Mouse (Mus musculus) right cerebral cortex, postnatal 25 days (tissue): ENCODE measurements around the gene Klhl2.

Source experiments
- DNase-seq: peaks from one replicate; pipeline ENCODE4 v3.0.0; 2022

Gene Klhl2

DNA sequence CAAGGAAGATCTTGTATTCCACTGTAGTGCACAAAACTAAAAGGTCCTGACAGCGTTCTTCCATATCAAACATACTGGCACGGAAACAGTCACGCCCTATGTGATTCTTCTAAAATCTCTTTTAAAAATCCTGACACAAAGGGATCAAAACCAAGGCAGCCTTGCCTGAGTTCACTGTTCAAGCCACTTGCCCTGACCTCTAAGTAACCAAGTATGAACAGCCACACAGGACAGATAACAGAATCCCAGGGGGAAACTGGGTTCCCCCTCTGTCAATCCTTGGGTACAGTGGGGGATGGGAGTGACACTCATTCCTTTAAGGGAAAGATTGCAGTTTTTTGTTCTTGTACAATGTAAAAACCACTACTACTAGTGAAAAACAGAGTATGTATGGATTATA is 19.9 kb downstream of the Klhl2 start:
- no peak for DNase-seq

DNA sequence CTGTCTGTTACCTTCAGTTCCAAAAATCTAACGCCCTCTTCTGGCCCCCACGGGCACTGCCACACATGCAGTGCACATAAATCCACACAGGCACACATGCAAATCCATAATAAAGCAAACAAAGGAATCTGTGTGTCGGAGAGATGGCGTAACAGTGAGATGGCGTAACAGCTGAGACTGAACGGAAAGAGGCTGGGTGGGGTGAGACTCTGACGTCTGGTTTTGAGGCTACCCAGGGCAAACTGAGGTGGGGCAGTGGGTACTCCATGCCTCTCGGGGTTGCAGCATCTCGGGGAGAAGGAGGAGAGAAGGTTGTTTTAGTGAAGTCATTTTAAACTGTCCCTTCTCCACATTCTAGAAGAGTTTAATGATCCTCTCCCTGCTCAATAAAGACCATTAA is 20.4 kb downstream of the Klhl2 start:
- no peak for DNase-seq

DNA sequence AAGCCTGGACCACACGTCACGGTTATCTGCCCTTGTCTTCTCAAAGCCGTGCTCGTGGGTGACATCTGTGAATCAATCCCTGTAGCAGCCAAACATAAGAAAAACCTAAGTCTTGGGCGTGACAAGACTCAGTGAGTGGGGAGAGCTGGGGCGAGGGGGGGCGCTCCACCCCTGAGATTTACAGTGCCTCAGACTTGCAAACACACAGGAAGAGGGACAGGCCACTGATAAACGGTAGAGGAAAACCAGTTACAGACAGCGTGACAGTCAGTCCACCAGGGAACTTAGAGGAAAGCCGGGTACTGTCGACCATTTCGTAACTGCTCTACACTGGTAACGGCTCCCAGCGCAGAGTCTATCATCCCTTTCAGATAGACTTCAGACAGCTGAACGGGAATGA is 21.4 kb downstream of the Klhl2 start:
- DNase-seq: no peak

DNA sequence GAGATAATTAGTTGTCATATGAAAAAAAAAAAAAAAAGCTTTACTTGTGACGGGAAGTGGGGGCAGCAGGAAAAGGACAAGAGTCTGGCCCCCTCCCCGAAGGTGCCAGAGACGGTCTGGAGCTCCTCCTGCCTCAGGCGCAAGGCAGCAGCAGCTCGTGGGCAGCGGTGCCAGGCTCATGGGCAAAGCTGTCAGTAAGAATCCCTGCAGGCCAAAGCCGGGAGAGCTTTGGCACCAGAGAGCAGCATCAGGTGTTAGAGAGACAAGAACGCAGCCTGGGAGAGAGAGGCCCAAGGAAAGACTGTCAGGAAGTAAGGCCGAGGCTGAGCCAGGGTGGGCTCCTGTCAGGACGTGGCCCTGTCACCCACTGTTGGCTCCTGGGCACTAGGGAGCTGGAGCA is 22.5 kb downstream of the Klhl2 start:
- DNase-seq: no peak

DNA sequence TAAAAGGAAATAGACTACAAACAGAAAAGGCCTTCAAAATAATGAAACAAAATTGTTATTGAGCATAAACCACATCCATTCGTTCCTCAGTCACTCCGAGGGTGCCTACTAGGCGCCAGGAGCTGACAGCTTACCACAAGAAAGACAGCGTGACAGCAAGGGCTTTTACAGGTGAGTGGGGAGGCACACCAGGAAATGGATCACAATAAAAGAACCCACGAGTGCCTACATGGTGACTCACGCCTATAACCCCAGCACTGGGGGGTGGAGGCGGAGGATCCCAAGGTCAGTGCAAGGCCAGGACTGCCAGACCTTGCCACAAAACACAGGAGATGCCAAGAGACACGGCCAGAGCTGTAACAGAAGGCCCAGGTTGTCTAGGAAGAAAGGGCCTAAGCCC is 23.4 kb downstream of the Klhl2 start:
- no peak for DNase-seq

DNA sequence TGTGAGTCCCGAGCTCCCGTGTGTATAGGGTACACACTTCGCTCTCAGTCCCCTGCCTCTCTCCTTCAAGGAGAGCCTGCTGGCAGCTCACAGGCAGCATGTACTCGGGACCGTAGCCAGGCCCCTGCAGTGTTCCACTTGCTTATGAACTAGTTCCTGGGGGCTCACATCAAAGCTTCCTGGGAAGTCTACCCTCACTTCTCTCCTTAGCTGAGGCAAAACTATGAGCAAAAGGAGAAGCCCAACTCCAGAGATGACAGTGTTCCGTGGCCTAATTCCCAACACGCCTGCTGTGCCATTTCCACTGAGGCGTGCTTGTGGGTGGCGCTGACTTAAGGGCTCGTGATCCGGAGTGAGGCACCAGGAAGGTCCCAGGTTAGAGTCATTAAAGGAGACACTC is 25.9 kb downstream of the Klhl2 start:
- no peak for DNase-seq

DNA sequence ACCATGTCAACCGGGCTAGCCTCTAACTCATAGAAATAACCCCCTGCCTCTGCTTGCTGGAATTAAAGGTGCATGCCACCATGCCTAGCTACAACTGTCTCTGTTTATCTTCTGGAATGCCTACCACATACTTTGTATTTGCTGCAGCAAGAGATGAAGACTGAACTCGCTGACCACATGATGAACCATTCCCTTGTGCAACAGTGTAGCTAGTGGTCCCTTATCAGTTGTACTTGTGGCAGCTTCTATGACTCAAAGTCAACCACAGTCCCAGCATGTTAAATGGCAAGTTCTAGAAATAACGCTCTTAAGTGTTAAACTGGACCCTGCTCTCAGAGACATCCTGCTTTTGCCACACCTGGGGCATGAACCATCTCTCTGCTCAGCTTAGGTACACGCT is 28.9 kb downstream of the Klhl2 start:
- no peak for DNase-seq

DNA sequence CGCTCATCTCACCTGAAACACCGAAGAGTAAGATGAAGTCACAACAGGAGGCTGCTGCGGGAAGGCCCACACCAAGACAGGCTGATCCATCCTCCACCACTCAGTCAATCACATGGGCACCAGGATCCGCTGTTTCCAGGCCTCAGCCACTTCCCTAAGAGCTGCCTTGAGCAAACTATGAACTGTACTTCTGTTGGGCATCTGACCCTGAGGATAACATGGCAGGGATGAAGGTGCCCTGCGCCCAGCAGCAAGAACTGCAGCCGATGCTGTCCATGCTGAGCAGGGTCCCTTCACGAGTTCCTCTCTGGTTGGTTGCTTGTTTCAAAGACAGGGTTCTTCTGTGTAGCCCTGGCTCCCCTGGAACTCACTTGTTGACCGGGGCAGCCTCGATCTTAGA is 38.0 kb downstream of the Klhl2 start:
- no peak for DNase-seq

DNA sequence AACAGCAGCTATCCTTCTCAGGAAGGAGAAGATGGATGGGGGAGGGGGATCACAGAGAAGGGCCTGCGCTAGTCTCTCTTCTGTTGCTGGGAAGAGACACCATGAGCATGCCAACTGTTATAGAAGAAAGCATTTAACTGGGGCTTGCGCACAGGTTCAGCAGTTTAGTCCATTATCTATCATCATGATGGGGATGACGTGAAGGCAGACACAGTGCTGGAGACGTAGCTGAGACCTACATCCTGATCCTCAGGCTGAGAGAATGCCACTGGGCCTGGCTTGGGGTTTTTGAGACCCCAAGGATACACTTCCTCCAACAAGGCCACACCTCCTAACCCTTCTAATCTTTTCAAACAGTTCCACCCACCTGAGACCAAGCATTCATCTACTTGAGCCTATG is 38.7 kb downstream of the Klhl2 start:
- no peak for DNase-seq

DNA sequence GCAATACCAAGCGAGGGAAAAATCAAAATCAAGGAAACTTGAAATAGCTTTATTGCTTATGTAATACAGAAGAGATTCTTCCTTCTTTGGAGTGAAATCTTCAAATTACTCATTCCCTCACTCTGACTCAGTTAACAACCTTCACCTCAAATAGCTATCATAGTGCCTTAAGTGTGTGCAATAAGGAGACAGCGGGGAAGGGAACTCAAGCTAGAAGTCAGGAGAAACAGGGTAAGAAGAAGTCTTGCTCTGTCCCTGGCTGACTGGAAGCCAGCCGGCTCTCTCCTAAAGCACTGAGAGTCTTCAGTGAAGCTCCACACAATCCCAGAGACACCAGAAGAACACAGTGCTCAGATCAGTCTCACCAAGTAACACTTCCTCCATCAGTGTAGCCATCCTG is 43.3 kb downstream of the Klhl2 start:
- DNase-seq: no peak

DNA sequence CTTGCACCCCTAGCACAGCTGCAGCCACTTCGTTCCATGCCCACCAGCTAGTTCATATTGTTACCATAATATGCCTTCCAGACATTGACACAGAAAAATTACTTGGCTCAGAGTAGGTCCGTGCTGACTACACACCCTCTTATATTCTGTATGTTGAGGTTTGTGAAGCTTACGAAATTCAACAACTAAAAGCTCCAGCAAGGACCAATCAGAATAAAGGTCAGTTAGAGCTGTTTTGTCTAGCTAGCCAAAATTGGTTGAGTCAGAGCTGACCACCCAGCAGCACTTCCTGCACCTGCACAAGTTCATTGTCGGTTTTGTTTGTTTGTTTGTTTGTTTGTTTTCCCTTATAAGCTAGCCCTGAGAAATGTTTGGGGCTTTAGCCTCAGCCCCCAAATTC is 44.8 kb downstream of the Klhl2 start:
- DNase-seq: no peak

DNA sequence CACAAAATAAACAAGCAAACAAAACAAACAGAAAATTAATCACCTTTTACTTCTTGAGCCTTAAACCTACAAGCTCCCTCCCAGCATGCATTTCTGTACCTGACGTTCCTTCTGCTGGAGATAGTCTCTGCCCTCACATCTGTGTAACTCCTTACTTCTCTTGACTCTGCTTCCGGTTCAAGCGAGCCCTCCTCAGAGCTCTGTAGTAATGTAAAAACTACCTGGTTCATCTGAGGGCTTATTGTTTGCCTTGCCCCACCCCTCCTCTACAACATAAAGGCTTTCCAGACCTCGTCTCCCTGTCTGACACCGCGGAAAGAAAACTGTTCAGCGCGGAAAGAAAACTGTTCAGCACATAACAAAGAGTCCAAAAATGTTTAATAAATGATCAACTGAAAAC is 50.5 kb downstream of the Klhl2 start:
- no peak for DNase-seq

DNA sequence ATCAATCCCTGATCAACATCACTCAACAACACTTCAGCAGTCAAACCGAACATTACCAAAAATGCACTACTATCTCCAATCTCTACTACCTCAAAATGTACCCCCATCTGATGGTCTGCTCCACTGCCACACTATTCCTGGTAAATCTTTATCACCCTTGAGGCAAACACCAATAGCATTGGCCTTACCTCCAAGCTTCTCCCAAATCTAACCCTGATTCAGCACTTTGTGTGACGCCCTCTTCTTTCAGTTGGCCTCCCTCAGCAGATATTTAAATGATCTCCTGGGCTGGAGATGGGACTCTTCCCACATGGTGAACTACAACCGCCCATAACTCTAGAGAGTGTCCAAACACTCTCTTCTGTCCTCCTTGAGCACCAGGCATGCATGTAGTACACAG is 51.3 kb downstream of the Klhl2 start:
- no peak for DNase-seq

DNA sequence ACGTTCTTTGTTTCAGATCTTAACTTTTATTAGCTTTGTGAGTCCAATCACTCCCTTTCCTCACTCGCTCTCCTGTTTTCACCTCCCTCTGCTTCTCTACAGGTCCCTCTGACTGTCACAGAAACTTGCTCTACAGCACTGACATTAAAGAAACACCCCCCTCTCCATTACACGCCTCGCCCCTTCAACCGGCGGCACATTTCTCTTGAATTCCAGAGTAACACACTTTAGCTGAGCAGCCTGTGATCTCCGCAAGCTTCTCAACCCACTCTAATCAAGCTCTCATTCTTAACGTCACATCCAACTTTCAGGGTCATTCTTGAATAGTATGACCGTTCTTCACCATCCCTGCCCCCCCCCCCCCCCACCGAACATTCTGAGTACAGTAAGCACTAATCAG is 52.1 kb downstream of the Klhl2 start:
- DNase-seq: no peak

DNA sequence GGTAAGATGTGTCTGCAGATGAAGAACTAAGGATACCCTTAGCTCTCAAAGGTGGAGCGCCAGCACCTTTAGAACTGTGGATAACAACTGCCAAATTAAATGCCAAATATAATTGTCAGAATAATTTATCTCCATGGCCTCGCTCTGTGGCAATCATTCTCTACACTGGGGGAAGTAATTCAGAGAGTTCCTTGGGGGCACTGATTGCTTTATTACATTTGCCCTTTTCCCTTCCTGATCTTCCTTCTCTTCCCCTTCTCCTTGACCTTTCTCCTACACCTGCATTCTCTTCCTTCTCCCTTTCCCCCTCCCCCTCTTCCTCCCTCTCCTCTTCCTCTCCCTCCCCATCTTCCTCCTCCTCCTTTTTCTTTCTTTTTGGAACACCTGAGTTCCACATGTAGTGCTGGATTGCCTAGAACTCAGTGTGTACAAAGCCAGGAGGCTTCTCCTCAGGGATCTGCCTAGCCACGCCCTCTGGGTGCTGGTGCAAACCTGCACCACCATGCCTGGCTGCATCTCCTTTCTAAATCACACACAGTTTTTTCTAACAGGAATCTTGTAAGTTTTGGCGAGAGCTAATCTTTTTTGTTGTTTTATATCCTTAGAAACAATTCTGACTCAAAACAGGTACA is 58.5 kb downstream of the Klhl2 start:
- no peak for DNase-seq

DNA sequence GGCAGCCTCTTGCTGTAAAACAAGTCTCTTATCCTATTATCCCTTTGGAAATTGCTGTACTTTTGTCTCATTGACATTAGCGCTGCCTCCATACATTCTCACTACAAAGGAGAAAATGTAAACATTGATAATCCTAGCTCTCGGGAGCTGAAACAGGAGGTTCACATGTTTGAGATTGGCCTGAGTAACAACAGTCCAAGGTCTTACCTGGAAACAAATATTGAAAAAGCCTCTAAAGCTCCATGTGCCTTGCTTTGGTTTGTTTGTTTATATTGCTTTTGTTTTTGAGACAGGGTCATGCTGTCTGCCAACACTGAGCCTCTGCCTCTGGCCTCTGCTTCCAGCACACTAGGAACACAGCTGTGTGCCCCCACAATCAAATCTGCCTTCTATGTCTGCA is 59.4 kb downstream of the Klhl2 start:
- no peak for DNase-seq

DNA sequence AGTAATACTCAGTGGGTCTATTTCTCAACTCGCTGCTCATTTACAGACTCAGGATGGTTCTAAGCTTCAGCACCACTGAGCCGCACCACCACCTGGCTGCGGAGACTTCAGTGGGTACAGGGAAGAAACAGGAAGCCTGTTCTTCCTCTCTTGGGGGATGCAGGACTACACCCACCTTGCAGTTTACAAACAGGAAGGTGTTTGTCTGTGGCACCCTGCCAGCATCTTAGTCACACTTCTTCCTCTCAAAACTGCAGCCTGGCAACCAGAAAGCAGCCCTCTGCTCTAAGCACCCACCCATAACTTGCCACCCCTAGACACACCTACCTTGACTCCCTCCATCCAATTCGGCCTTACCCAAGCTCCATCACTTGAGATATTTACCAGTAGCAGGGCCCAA is 61.1 kb downstream of the Klhl2 start:
- DNase-seq: no peak

DNA sequence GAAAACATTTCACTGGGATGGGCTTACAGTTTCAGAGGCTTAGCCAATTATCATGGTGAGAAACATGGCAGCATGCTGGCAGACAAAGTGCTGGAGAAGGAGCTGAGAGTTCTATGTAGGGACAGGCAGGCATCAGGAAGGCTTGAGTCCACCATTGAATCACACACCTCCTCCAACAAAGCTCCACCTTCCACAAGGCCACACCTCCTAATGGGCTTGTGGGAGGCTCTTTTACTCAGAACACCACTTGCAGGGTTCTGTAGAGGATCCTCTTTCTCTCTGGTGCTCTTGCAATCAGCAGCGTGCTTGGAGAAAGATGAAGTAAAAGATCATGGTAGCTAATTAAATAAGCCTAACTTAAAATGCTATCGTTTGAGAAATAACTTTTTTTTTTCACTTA is 63.0 kb downstream of the Klhl2 start:
- DNase-seq: no peak

DNA sequence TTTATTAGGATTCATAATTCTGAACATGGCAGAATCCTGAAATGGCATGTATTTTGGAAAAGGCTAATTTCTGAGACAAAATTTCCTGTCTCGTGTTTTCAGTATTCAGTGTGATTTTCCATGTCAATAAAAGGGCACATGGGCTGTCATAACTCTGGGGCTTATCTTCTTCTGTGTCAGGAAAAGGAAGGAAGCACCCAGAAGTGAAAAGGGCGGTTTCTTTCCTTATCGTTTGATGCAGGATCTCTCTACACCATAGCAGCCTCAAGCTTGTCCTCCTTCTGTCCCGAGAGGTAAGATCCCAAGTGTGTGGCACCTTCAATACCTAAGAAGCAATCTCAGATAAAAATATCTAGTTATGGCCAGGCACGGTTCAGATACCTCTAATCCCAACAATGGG is 65.6 kb downstream of the Klhl2 start:
- no peak for DNase-seq

DNA sequence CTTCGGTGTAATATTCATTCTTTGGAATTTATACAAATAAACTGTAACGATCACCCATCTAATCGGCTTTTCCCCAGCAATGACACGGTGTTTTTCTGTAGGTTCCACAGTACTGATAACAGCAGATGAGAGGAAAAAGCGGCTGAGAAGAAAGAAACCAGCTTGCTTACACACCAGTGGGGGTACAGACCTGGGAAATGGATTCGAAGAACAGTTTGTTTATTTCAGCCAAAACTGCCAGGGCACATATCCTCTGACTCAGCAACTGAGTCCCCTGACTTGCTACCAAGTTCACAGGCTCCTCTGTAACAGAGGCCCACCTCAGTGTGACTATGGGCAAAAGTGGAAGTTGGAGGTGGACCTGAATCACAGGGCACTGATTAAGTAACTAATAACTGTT is 67.9 kb downstream of the Klhl2 start:
- DNase-seq: no peak

DNA sequence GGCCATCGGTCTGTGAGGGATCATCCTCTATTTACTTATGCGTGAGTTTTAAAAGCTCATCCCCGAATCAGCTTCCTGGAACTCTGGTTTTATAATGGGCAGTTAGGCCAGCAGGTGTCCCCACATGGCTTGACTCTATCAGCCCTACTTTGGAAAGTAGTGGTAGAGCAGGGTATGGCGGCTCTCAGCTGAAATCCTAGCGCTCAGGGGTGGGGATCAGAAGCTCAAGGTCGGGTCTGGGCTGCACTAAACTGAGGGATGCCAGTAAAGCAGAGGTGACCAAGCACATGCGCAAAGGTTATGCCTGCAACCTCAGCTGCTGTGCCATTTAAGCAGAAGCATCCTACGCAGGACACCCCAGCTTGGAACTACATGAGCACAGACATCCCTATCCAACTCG is 71.9 kb downstream of the Klhl2 start:
- DNase-seq: no peak

DNA sequence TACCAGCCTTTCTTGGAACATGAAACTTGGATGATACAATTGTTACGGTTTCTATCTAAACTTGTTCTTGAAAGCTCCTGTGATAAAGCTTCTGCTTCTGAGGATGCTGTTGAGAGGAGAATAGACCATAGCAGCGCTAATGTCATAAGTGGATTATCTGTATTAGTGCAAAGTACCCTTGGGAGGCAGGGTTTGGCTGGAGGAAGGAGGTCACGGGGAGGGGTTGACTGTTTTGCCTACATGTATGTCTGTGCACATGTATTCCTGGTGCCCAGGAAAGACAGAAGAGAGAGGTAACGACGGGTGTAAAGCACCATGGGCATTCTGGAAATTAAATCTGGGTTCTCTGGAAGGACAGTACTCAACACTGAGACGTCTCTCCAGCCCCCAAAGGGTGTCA is 75.7 kb downstream of the Klhl2 start:
- DNase-seq: no peak

DNA sequence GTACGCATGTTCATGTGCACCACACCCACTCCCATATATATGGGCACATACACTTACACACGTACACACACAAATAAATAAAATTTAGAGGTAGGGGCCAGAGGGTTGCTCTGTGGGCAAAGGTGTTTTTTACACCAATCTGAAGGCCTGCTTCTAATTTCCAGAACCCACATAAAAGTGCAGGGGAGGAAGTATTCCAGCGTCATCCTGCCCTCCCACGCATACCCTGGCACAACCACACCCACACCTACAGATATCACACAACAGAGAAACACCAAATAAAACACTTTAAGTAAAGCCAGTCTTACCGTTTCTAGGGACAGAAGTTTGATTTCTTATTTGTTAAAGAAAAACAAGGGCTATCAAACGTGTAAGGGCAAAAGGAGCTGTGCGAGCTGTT is 79.0 kb downstream of the Klhl2 start:
- no peak for DNase-seq

DNA sequence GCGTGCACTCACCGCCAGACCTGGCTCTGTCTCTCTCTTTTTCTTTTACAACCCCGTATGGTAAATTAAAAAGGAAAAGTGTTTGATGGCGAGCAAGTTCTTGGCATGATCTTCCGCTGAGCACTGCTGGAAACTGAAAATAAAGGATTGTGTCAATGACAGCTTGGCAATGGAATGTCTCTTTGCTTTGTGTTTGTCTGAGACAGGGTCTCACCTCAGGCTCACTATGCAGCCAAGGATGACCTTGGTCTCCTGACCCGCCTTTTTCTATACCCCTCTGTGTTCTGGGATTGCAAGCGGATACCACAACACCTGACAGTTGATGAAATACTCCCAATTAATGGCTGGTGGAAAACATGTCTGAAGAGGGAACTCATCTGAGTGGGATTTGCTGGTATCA is 80.2 kb downstream of the Klhl2 start:
- no peak for DNase-seq

DNA sequence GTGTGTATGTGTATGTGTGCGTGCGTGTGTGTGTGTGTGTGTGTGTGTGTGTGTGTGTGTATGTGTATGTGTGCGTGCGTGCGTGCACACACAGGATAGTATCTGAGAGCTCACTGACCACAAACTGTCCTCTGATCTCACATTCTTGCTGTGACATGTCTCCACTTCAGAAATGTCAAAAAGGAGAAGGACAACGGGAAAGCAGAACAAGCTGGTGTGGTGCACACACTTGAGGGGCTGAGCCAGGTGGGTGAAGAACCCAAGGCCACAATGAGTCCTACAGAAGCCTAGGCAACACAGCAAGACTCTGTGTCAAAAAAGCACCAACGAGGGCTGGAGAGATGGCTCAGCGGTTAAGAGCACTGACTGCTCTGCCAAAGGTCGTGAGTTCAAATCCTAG is 81.2 kb downstream of the Klhl2 start:
- DNase-seq: no peak

DNA sequence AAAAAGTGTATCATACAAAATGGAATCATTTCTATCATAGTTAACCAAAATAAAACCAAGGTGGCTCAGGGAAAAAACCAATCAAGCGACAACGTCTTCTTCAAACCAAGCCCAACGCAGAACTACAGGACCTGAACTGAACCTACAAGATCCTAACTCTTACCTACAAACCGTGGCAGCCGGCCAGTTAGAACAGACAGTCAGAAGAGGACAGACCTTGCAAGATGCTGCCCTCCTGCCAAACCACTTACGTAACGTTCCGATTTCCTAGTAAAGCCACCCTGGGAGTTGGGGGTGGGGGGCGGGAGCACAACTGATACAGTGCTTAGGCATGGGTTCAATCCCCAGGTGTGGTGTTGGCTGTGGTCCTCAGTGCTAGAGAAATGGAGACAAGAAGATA is 82.8 kb downstream of the Klhl2 start:
- DNase-seq: no peak
